Mouse (Mus musculus) left cerebral cortex, postnatal 10 days (tissue): Measurements from ENCODE around the gene Ctnna3. TPM values are rescaled to one million over a fixed set of nuclear protein-coding genes. Genes with fewer than 3 reads are reported as not detected.
"Not testable (repeated sequence)": the region's sequence is repeated elsewhere in the genome, so short reads cannot be mapped to it uniquely, and the experiment has no call there.

Experiments
- DNase-seq, 2 experiments: peaks; one replicate each; pipeline ENCODE4 v3.0.0; 2021 to 2022; ENCODE audit warnings: low spot score in 2 of 2, mixed read lengths in 1 of 2; ENCODE audit errors: extremely low spot score in 1 of 2
- intact Hi-C: fragments of 180-260 bp; cut with DNase I; formaldehyde crosslinking; loops from one replicate; pipeline ENCODE4 v1.15.1; 2025
- total RNA-seq, 2 experiments: library from RNA; stranded (reverse); gene quantifications; 2 replicates each; pipeline ENCODE4 v1.2.3; 2021

Ctnna3 gene
- total RNA-seq, 2 experiments from 2014 or later: 1.4 TPM

DNA sequence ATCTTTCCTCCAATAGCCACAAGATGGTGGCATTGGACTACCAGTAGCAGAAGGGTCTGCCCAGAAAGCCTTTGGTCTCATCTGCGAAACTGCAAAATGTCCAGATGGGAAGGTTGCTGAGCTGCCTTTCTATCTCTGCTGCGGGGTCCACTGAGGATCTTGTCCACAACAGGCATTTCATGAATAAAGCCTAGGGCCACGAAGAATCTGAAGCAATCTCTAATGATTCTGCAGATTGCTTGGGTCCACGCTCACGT lies 7.2 kb upstream of the Ctnna3 start:
- DNase-seq: no peak
- intact Hi-C loops: loop anchor here (5.0 to 10.0 kb wide), 3 partner anchors 55 to 662 kb away; no protein-coding TSS in a partner anchor

DNA sequence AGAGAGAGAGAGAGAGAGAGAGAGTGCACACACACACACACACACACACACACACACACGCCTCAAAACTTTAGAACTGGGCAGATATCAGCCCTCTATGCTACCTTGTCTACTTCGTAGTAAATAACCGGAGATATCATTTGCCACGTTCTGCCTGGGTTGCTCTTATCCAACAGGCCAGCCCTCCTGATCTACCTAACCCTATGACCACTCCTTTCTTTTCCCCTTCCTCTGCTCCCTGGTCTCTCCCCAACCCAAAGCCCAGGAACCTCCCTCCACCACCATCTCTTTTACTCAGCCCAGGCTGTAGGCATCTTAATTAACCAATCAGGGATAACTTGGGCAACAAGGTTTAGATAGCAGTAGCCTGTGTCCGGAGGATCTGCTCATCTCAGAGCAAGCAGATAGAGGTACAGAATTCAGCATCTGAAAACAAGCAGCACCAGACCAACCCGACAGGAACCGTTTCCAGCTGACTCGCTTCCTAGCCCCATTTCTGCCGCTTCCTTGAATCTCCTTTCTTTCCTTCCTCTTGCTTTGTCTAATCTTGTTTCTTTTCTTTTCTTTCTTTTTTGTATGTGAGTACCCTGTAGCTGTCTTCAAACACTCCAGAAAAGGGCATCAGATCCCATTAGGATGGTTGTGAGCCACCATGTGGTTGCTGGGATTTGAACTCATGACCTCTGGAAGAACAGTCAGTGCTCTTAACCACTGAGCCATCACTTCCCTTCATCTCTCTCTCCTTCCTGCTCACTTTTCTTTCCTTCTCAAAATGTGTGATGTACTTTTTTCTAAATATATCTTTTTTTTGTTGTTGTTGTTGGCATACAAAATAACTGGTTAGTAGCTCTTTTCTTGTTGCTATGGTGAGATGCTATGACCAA lies 6.1 kb upstream of the Ctnna3 start:
- DNase-seq: no peak

DNA sequence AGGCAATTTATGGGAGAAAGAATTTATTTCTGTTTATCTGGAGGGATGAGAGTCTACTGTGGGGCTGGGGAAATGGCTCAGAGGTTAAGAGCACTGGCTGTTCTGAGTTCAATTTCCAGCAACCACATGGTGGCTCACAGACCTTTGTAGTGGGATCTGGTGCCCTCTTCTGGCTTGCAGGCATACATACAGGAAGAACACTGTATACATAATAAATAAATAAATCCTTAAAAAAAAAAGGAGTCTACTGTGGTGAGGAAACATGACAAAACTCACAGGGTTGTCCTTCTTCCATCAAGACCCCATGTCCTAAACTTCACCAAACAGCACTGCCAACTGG lies 5.5 kb upstream of the Ctnna3 start:
- intact Hi-C loops: loop anchor here (5.0 to 10.0 kb wide), 3 partner anchors 53 to 660 kb away; no protein-coding TSS in a partner anchor
- DNase-seq: peak in 1 of 2 experiments; percentile 31

More for the DNA sequence above, 6.1 kb upstream of the Ctnna3 start:
- intact Hi-C loops: loop anchor here (5.0 to 10.0 kb wide), 3 partner anchors 53 to 661 kb away; no protein-coding TSS in a partner anchor

DNA sequence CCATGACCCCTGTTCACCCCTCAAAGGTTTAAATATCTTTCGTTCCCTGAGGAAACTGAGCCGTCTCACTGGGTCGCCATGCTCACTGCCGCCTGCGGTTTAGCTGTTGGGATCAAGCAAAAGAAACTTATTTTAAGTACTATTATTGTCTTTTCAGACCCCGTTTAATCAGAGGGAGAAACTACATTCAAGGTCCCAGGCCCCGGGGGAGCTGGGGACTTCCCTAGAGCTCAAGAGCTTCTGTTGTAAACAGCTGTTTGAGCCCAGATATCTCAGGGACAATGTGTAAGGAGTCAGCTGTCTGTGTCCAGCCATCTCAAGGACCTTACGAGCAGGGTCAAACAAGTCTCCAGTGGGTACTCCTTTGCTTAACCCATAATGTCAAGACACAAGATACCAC lies 2.8 kb upstream of the Ctnna3 start:
- intact Hi-C loops: loop anchor here (10.0 kb wide), 2 partner anchors 148 to 658 kb away; no protein-coding TSS in a partner anchor

DNA sequence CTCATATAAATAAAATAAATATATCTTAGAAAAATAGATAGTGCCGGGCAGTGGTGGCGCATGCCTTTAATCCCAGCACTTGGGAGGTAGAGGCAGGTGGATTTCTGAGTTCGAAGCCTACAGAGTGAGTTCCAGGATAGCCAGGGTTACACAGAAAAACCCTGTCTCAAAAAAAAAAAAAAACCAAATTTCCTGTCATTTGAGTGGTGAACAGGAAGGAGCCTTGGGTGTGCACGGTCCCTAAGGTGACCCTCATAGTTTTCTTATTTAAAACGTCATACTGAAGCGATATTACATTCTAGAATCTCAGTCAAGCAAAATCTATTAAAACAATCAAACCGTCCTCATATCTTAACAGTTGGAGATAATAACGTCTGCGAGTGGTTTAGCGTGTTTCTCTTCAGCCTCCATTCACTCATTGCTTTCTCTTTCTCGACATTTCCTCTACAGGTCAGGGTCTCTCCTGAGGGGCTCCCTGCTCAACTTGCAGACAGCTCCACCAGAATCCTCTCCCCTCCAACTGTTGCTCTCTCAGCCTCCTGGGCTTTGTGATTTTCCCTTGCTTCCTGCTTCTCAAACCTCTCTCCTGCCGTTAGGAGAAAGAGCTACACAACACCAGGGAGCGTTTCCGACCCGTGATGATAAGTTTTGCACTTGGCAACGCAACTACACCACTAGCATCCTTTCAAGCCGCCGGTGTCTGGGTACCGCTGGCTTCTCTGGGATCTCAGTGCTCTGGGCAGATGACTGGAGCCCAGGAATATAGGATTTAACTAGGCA lies 1.5 kb upstream of the Ctnna3 start:
- DNase-seq: peak in 1 of 2 experiments; percentile 43
- intact Hi-C loops: loop anchor here (10.0 kb wide), 2 partner anchors 146 to 656 kb away; no protein-coding TSS in a partner anchor

More for the DNA sequence above, 2.8 kb upstream of the Ctnna3 start:
- no peak for DNase-seq

DNA sequence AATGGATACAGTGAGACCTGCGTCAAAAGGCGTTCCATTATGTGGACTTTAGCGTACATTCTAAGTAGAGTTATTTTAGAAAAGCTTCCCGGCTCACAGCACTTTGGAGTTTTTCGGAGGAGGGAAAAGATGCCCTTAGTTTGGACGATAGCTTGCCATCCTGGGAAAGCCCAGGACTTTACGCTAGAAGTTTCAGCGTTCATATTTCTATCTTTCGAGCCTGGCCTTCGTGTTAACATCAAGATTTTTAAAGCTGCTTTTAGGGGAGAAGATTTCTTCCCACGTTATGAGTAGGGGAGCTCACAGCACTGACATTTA lies 916 bp upstream of the Ctnna3 start:
- intact Hi-C loops: loop anchor here (10.0 kb wide), 2 partner anchors 146 to 656 kb away; no protein-coding TSS in a partner anchor
- DNase-seq: no peak

DNA sequence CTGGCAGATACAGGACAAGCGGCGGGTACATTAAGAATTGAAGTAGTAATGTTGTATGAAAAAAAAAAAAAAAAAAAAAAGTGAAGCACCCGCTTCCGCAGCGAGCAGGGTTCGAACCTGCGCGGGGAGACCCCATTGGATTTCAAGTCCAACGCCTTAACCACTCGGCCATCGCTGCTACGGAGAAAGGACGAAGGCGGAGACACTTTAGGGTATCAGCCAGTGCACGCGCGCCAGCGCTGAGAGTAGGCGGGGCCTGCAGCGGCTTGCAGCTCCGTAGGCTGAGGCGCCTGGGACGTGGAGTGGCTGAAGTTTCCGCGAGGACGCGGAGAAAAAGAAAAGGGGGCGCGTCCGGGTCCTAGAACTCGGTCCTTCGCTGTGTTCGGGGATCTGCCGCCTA lies 518 bp upstream of the Ctnna3 start:
- intact Hi-C loops: loop anchor here (10.0 kb wide), 2 partner anchors 145 to 655 kb away; no protein-coding TSS in a partner anchor
- DNase-seq: peak; percentile 95 to 96

DNA sequence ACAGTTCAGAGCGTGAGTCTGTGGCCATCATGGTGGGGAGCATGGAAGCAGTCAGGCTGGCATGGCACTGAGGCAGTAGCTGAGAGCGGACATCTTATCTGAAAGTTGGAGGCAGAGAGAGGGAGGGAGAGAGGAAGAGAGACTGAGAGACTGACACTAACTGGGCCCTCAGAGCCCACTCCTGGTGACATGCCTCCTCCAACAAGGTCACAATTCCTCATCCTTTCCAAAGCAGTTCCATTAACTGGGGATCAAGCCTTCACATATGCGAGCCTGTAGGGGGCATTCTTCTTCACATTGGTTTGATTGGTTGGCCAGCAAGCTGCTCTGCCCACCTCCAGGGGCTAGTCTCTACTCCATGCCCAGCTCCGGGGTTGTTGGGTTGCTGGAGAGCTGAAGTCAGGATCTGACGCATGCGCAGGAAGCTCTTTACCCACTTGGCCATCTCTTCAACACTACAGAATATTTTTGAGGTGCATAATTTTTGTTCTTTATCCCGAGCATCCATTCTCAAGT lies 1.4 kb downstream of the Ctnna3 start:
- no peak for DNase-seq
- intact Hi-C loops: no loop called here

DNA sequence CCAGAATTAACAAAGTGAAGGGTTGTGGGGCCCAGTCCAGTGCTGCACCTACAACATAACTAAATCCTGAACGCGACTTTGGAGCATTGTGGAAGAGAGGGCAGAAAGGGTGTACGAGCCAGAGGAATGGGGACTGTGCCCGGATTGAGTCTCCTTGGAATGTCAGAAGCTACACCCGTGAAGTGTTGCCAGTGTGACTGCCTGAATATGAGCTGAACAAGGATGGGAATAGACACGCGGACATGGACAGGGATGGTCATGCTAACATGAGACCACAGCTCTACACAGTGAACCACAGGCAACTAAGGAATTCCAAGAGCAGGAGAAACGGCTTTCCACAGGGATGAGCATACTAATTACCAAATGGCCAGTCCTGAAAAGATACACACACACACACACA lies 2.2 kb downstream of the Ctnna3 start:
- intact Hi-C loops: no loop called here
- no peak for DNase-seq

DNA sequence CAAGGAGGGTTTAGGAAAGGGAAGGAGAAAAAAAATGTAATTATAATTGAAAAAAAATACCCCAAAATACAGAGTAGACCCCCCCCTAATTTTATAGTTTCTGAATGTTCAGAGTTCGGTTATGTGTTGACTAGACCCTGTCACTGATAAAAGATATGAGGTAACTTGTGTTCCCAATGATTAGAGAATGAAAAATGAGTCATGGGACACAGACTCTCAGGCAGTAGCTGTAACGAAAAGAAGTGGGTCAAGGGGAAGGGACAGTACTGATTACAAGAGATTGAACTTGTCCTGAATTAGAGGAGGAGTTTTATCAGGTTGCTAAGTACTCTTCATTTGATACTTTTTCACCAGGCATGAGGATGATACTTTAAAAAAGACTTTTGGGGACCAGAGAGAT lies 3.0 kb downstream of the Ctnna3 start:
- intact Hi-C loops: no loop called here
- no peak for DNase-seq

DNA sequence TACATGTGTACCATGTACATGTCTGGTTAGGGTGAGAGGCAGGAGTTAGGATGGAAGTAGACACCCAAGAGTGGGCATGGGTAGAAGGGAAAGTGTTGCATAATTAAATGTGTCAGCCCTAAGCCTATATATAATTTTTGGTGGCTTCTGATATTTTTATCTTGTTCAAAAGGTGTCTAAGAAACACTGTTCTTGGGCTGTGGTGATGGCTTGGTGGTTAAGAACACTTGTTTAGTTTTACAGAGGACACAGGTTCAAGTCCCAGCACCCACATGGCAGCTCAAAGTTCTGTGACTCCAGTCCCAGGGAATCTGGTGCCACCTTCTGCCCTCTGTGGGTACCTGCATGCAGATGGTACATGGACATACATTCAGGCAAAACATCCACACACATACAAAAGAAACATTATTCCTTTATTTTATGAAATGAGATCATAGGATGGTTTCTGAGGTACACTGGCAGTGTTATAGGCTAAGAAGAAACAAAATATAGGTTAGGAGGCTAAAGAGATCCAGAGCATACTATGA lies 8.9 kb downstream of the Ctnna3 start:
- DNase-seq: no peak
- intact Hi-C loops: no loop called here

DNA sequence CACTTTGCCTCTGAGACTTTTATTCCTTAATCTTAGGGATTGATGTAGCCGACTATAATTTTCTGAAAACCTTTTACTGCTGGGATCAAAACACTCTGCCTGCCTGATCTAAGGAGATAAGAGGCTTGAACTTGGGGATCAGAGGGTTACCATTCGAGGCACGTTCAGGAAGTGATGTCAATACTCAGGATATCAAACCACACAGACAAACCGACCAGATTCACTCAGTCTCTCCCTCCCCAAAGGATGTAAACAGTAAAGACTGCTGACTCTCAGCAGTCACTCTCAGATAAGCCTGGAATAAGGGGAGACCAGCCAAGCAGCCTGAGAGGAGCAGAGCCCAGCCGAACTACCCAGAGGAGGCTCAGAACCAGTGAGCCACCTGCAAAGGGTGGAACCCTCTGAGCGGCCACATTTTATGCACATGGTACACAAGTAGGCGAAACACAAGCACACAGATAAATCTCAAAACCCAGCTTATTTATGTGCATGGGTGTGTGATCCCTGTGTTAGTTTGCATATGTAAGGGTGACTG lies 9.9 kb downstream of the Ctnna3 start:
- no peak for DNase-seq
- intact Hi-C loops: no loop called here

DNA sequence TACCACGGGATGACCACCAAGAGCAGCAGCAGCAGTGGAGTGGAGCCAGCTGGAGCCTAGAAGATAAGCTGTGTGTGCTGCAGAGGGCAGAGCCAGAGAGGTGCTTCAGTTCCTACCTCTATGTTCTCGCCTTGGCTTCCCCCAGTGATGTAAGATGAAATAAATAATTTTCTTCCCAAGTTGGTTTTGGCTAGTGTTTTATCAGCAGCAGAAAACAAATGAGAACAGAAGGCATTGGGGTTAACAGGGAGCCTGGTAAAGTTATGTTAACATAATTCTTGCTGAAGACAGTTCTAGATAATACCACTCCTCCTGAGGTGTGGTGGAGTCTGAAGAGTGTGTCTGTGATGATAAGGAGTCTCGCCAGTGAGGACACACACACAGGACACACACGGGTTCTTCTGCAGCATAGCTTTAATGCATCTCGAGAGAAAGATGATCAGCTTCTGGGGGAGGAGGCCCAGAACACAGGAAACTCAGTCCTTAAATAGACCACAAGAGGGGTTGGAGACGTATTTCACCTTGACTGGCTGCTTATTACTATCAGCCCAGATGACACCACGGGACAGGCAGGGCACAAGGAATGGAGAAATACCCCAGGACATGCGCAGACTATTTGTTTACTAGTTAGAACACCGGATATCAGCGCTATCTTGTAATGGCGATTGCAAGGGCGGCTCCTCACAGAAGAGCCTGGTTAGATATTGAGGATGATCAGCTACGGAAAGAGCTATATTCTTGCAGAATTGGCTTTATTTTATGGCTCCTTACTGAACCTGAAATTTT lies 14.9 kb downstream of the Ctnna3 start:
- intact Hi-C loops, DNase-seq: not testable (repeated sequence)

DNA sequence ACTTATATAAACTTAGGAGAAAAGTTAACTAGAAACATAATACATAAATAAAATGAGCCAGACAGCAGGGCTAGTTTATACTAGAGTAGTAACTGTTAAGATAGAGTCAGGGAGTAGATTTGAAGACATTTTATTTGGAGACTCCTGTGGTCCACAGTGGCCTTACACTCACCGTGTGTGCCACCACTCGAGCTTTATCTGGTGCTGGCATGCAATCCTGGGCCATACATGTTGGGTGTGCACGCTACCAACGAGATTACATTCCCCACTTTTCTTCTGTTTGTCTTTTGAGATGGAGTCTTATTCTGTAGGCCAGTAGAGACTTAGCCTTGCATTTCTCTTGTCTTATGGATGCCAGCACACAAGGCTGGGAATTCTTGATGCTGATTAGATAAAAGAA lies 24.0 kb downstream of the Ctnna3 start:
- no peak for DNase-seq
- intact Hi-C loops: no loop called here

DNA sequence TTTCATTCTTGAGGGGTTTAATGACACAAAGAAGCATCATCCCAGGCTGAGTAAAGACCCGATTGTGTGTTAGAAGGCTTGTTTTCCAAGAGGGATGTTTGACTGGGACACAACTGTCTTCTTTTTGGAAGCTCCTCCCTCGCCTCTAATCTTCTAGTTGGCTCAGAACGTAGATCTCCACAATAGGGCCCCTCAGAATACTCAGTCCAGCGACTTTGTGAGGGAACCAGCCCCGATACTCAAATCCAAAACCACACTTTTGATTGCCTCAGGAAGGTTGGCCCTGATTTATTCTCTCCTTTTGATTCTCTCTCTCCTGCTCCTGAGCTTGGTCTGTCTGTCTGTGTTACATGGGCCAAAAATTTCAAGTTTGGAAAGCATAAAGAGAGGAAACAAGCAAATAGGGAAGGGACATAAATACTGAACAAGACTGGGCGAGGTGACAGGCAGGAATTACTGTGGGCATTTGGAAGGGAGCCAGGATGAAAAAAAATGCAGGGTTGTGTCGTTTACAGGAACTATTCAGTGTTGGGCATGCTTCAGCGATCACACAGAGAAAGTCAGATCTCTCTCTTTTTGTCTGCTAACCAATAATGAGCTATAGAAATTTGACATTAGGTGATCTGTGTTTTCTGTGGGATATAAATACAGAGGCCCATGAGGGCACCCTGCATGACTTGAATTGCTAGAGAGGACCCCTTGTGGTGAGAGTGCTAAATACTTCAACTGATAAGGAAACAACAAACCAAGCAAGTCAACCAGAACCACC lies 25.4 kb downstream of the Ctnna3 start:
- no peak for DNase-seq
- intact Hi-C loops: no loop called here

DNA sequence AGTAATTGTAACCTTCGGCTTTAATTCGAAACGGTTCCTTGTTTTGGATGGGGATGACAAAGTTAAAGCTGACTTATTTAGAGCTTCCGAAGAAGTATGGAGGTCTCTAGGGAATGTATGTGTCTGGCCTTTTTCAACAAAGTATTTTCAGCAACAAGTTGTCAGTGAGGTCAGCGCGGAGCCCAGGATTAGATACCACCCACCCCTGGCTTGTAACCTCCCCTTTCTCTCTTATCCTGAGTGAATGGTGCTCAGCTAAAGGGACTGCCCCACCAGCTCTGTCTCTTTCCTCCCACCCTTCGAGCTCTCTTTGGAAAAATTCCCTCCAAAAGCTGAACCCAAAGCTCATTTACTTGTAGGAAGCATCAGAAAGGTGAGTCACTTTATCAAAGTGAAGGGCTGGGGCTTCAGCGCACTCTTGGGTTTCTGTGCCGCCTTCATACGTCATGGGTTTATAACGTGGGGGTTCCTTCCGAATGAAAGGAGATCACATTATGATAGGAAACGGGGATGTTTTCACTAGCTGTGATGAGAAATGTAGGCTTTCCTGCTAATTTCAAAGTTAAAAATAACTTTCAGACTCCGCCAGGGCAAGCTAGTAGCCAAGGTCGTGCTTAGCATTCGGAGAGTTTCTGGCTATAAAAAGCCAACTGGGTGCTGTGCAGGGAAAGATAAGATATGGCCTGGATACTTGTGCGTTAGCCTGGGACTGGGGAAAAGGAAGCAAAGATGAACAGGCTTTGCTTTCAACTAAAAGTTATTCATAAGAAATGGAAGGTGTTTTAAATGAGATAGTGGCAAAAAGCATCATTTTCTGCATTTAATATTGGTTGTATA lies 27.6 kb downstream of the Ctnna3 start:
- DNase-seq: no peak
- intact Hi-C loops: no loop called here

DNA sequence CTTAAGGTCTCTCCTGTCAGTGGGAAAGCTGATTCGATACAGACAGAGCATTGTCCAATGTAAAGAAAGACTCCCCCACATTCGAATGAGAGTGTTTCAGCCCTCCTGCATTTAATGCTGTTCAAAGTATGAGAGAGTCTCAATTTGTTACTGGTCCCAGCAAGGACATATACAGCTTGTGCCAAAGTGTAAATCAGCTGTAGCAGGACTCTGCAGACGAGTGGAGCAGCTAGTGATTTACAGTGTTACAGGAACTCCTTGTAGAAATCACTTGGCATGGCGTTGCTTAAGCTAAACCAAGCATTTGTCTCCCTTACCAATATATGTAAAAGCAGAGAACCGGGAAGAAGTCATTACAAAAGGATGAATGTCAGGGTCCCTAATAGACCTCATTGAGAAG lies 31.0 kb downstream of the Ctnna3 start:
- intact Hi-C loops: no loop called here

More for the DNA sequence above, 31.0 kb downstream of the Ctnna3 start:
- DNase-seq: no peak
